Comparison of ENCODE assay signal across 11 mouse cellular contexts in genomic region chr2:174870284-174870683, GRCm38 (mm10).
DNase-seq lines count a peak whose midpoint lies in the region; ATAC-seq lines count a peak whose summit lies in the region.
"Had no signal": no experiment of that assay in that cellular context is flagged by ENCODE, and none has a peak within 500 bp of the region (broad histone marks: within the 10 kb centered on the region; RNA-seq: fewer than 3 reads in every experiment).

No protein-coding gene starts in this region.

- no peak for ATAC-seq in hindbrain, embryonic 14.5 days (ENCODE audit: low FRiP score)
- 0 out of 2 replicates have a peak, but pooled peaks have one; percentile 25 for ATAC-seq in midbrain, embryonic 13.5 days
- no peak for ATAC-seq in midbrain, embryonic 15.5 days (replicated peaks)
- ATAC-seq: forebrain, embryonic 16.5 days had no signal

- DNase-seq in hindbrain, embryonic 10.5 days (ENCODE audit: low spot score): peak; percentile 37
- DNase-seq in hindbrain, embryonic 14.5 days (ENCODE audit: low spot score): no peak
- DNase-seq in induced T-regulatory cell, adult 2 months (ENCODE audit: low read depth): peak; percentile 49
- peak; percentile 35 for DNase-seq in thymus, postnatal 14 days
- no peak for DNase-seq in right cerebral cortex, postnatal 36 days (ENCODE audit: low spot score in 2 of 2)
- no peak for DNase-seq in gastrocnemius, adult 8-10 months (ENCODE audit: low spot score in 2 of 2)

- H3K36me3 ChIP-seq in hindbrain, embryonic 10.5 days: no peaks in the 10 kb centered on the region
- H3K36me3 ChIP-seq in hindbrain, embryonic 14.5 days (replicated peaks; ENCODE audit: control insufficient read depth, insufficient read depth): no peaks in the 10 kb centered on the region
- H3K36me3 ChIP-seq in midbrain, embryonic 13.5 days: no peaks in the 10 kb centered on the region
- no peaks in the 10 kb centered on the region for H3K36me3 ChIP-seq in midbrain, embryonic 15.5 days (replicated peaks)
- H3K36me3 ChIP-seq: heart, embryonic 15.5 days; stomach, embryonic 15.5 days had no signal

- peaks cover 41% of the 10 kb centered on the region for H3K4me1 ChIP-seq in hindbrain, embryonic 10.5 days (replicated peaks)
- H3K4me1 ChIP-seq in hindbrain, embryonic 14.5 days (replicated peaks; ENCODE audit: control insufficient read depth, insufficient read depth, low read length): peaks cover 6% of the 10 kb centered on the region; the same call in 1 of the 2 replicates
- H3K4me1 ChIP-seq in midbrain, embryonic 13.5 days (replicated peaks): peaks cover 8% of the 10 kb centered on the region
- peaks cover 4% of the 10 kb centered on the region for H3K4me1 ChIP-seq in midbrain, embryonic 15.5 days

- H3K27ac ChIP-seq in hindbrain, embryonic 10.5 days: no peak overlapping the region; the same call in 1 of the 2 replicates
- H3K27ac ChIP-seq in hindbrain, embryonic 14.5 days: no peak overlapping the region
- H3K27ac ChIP-seq in midbrain, embryonic 13.5 days: no peak overlapping the region
- no peak overlapping the region for H3K27ac ChIP-seq in midbrain, embryonic 15.5 days
- H3K27ac ChIP-seq: heart, embryonic 15.5 days had no signal

- no peak overlapping the region for H3K9ac ChIP-seq in hindbrain, embryonic 14.5 days
- H3K9ac ChIP-seq in midbrain, embryonic 13.5 days (replicated peaks): no peak overlapping the region
- H3K9ac ChIP-seq in midbrain, embryonic 15.5 days: no peak overlapping the region
- H3K9ac ChIP-seq: heart, embryonic 15.5 days; stomach, embryonic 15.5 days had no signal

- H3K27me3 ChIP-seq in hindbrain, embryonic 10.5 days (ENCODE audit: insufficient read depth, poor library complexity, severe bottlenecking): no peaks in the 10 kb centered on the region
- no peaks in the 10 kb centered on the region for H3K27me3 ChIP-seq in hindbrain, embryonic 14.5 days (ENCODE audit: control insufficient read depth, insufficient read depth, low read length)
- H3K27me3 ChIP-seq in midbrain, embryonic 13.5 days: no peaks in the 10 kb centered on the region
- no peaks in the 10 kb centered on the region for H3K27me3 ChIP-seq in midbrain, embryonic 15.5 days (replicated peaks)
- H3K27me3 ChIP-seq: heart, embryonic 15.5 days; stomach, embryonic 15.5 days had no signal

- no peak overlapping the region for H3K4me2 ChIP-seq in hindbrain, embryonic 14.5 days (replicated peaks)
- H3K4me2 ChIP-seq in midbrain, embryonic 13.5 days (replicated peaks): no peak overlapping the region
- H3K4me2 ChIP-seq in midbrain, embryonic 15.5 days: no peak overlapping the region
- H3K4me2 ChIP-seq: heart, embryonic 15.5 days; stomach, embryonic 15.5 days had no signal

- H3K4me3 ChIP-seq in hindbrain, embryonic 10.5 days: no peak overlapping the region
- H3K4me3 ChIP-seq in hindbrain, embryonic 14.5 days (replicated peaks; ENCODE audit: low read length): no peak overlapping the region
- no peak overlapping the region for H3K4me3 ChIP-seq in midbrain, embryonic 13.5 days (replicated peaks)
- H3K4me3 ChIP-seq in midbrain, embryonic 15.5 days: no peak overlapping the region
- H3K4me3 ChIP-seq: heart, embryonic 15.5 days; stomach, embryonic 15.5 days had no signal

- no peaks in the 10 kb centered on the region for H3K9me3 ChIP-seq in hindbrain, embryonic 10.5 days
- H3K9me3 ChIP-seq in hindbrain, embryonic 14.5 days (ENCODE audit: control insufficient read depth, low read length): no peaks in the 10 kb centered on the region
- no peaks in the 10 kb centered on the region for H3K9me3 ChIP-seq in midbrain, embryonic 13.5 days
- no peaks in the 10 kb centered on the region for H3K9me3 ChIP-seq in midbrain, embryonic 15.5 days
- H3K9me3 ChIP-seq: heart, embryonic 15.5 days; stomach, embryonic 15.5 days had no signal

- 60% methylated on average over 5 of the region's 5 CpGs for WGBS in hindbrain, embryonic 10.5 days
- WGBS in hindbrain, embryonic 14.5 days: 54% methylated on average over 5 of the region's 5 CpGs
- 56% methylated on average over 5 of the region's 5 CpGs for whole genome bisulfite sequencing in midbrain, embryonic 13.5 days
- WGBS in midbrain, embryonic 15.5 days: 62% methylated on average over 5 of the region's 5 CpGs

Comparison
In these comparisons a context has a peak if more than half of its experiments do, and no peak if none do; other contexts are left out.
1. DNase-seq: peak in hindbrain, embryonic 10.5 days (single experiment), induced T-regulatory cell, adult 2 months (single experiment) and thymus, postnatal 14 days (single experiment); none in hindbrain, embryonic 14.5 days (single experiment), right cerebral cortex, postnatal 36 days (0 of 2) and gastrocnemius, adult 8-10 months (0 of 2).